Mouse (Mus musculus): Measurements from ENCODE around the gene Tbcd.

- no peak for TF ChIP-seq CTCF (IDR thresholded peaks at IDR 0.05; ENCODE audit: insufficient read depth, low read depth, low read length)
- TF ChIP-seq POLR2A (IDR thresholded peaks at IDR 0.05; ENCODE audit: insufficient read depth, low read depth, low read length): no peak
These were observed 130.1 kb downstream of the Tbcd start for GRCm38 (mm10) chr11:121581856-121582255.
